Mouse (Mus musculus): ENCODE measurements at regions not wholly inside any gene's neighbourhood (a gene's known extent, or its start where the extent isn't known, plus 50 kb on each side); places are given as distances from the start of the nearest gene placed in this dataset.

GRCm38 (mm10) chr11:64715182-64715581 lies 263.7 kb upstream of the Elac2 start:
- TF ChIP-seq POLR2A (IDR thresholded peaks at IDR 0.05; ENCODE audit: borderline replicate concordance, low read depth, low read length) = no peak
- TF ChIP-seq CTCF (IDR thresholded peaks at IDR 0.05; ENCODE audit: low read depth, low read length) = no peak
- Histone ChIP-seq H3K4me3 (ENCODE audit: insufficient read depth, low read length) (no peak overlapping the region), H3K27ac (ENCODE audit: insufficient read depth, low read depth, low read length) (no peak overlapping the region), H3K4me1 (ENCODE audit: control insufficient read depth, insufficient read depth, low read length) (no peaks in the 10 kb centered on the region)

- Histone ChIP-seq H3K27ac (ENCODE audit: insufficient read depth, low read depth, low read length) (no peak overlapping the region), H3K4me3 (ENCODE audit: insufficient read depth, low read length) (no peak overlapping the region), H3K4me1 (ENCODE audit: control insufficient read depth, insufficient read depth, low read length) (no peaks in the 10 kb centered on the region)
- no peak for TF ChIP-seq POLR2A (IDR thresholded peaks at IDR 0.05; ENCODE audit: borderline replicate concordance, low read depth, low read length)
- TF ChIP-seq CTCF (IDR thresholded peaks at IDR 0.05; ENCODE audit: low read depth, low read length) = peak; percentile 96
Observed at GRCm38 (mm10) chr11:64718316-64719085, 260.3 kb upstream of the Elac2 start.

- Histone ChIP-seq H3K27ac (ENCODE audit: insufficient read depth, low read depth, low read length) (no peak overlapping the region), H3K4me3 (ENCODE audit: insufficient read depth, low read length) (no peak overlapping the region), H3K4me1 (ENCODE audit: control insufficient read depth, insufficient read depth, low read length) (no peaks in the 10 kb centered on the region)
- TF ChIP-seq CTCF (IDR thresholded peaks at IDR 0.05; ENCODE audit: low read depth, low read length) (no peak), POLR2A (IDR thresholded peaks at IDR 0.05; ENCODE audit: borderline replicate concordance, low read depth, low read length) (no peak)
Observed at GRCm38 (mm10) chr11:64726249-64726648, 252.6 kb upstream of the Elac2 start.

- no peak overlapping the region for H3K27ac ChIP-seq (ENCODE audit: insufficient read depth, low read depth, low read length)
- no peaks in the 10 kb centered on the region for H3K4me1 ChIP-seq (ENCODE audit: control insufficient read depth, insufficient read depth, low read length)
- TF ChIP-seq POLR2A (IDR thresholded peaks at IDR 0.05; ENCODE audit: borderline replicate concordance, low read depth, low read length) = no peak
- TF ChIP-seq CTCF (IDR thresholded peaks at IDR 0.05; ENCODE audit: low read depth, low read length) = no peak
- no peak overlapping the region for H3K4me3 ChIP-seq (ENCODE audit: insufficient read depth, low read length)
Observed at GRCm38 (mm10) chr11:64727841-64728421, 250.9 kb upstream of the Elac2 start.

- H3K4me1 ChIP-seq (ENCODE audit: control insufficient read depth, insufficient read depth, low read length) = no peaks in the 10 kb centered on the region
- H3K4me3 ChIP-seq (ENCODE audit: insufficient read depth, low read length) = no peak overlapping the region
- TF ChIP-seq CTCF (IDR thresholded peaks at IDR 0.05; ENCODE audit: low read depth, low read length) (no peak), POLR2A (IDR thresholded peaks at IDR 0.05; ENCODE audit: borderline replicate concordance, low read depth, low read length) (no peak)
- no peak overlapping the region for H3K27ac ChIP-seq (ENCODE audit: insufficient read depth, low read depth, low read length)
Observed at GRCm38 (mm10) chr11:64738948-64739347, 239.9 kb upstream of the Elac2 start.

GRCm38 (mm10) chr11:64743753-64744152 lies 235.1 kb upstream of the Elac2 start:
- Histone ChIP-seq H3K4me1 (ENCODE audit: control insufficient read depth, insufficient read depth, low read length) (no peaks in the 10 kb centered on the region), H3K4me3 (ENCODE audit: insufficient read depth, low read length) (no peak overlapping the region), H3K27ac (ENCODE audit: insufficient read depth, low read depth, low read length) (no peak overlapping the region)
- TF ChIP-seq CTCF (IDR thresholded peaks at IDR 0.05; ENCODE audit: low read depth, low read length) (no peak), POLR2A (IDR thresholded peaks at IDR 0.05; ENCODE audit: borderline replicate concordance, low read depth, low read length) (no peak)

GRCm38 (mm10) chr11:64746146-64746545 lies 232.7 kb upstream of the Elac2 start:
- TF ChIP-seq POLR2A (IDR thresholded peaks at IDR 0.05; ENCODE audit: borderline replicate concordance, low read depth, low read length) (no peak), CTCF (IDR thresholded peaks at IDR 0.05; ENCODE audit: low read depth, low read length) (no peak)
- no peak overlapping the region for H3K27ac ChIP-seq (ENCODE audit: insufficient read depth, low read depth, low read length)
- no peaks in the 10 kb centered on the region for H3K4me1 ChIP-seq (ENCODE audit: control insufficient read depth, insufficient read depth, low read length)
- H3K4me3 ChIP-seq (ENCODE audit: insufficient read depth, low read length) = no peak overlapping the region

GRCm38 (mm10) chr11:64749976-64750375 lies 228.9 kb upstream of the Elac2 start:
- H3K4me3 ChIP-seq (ENCODE audit: insufficient read depth, low read length) = no peak overlapping the region
- TF ChIP-seq CTCF (IDR thresholded peaks at IDR 0.05; ENCODE audit: low read depth, low read length) (no peak), POLR2A (IDR thresholded peaks at IDR 0.05; ENCODE audit: borderline replicate concordance, low read depth, low read length) (no peak)
- H3K4me1 ChIP-seq (ENCODE audit: control insufficient read depth, insufficient read depth, low read length) = no peaks in the 10 kb centered on the region
- H3K27ac ChIP-seq (ENCODE audit: insufficient read depth, low read depth, low read length) = no peak overlapping the region

GRCm38 (mm10) chr11:64752299-64752698 lies 226.5 kb upstream of the Elac2 start:
- Histone ChIP-seq H3K4me1 (ENCODE audit: control insufficient read depth, insufficient read depth, low read length) (no peaks in the 10 kb centered on the region), H3K4me3 (ENCODE audit: insufficient read depth, low read length) (no peak overlapping the region), H3K27ac (ENCODE audit: insufficient read depth, low read depth, low read length) (no peak overlapping the region)
- TF ChIP-seq CTCF (IDR thresholded peaks at IDR 0.05; ENCODE audit: low read depth, low read length) (no peak), POLR2A (IDR thresholded peaks at IDR 0.05; ENCODE audit: borderline replicate concordance, low read depth, low read length) (no peak)

GRCm38 (mm10) chr11:64752816-64753215 lies 226.0 kb upstream of the Elac2 start:
- TF ChIP-seq CTCF (IDR thresholded peaks at IDR 0.05; ENCODE audit: low read depth, low read length) = no peak
- TF ChIP-seq POLR2A (IDR thresholded peaks at IDR 0.05; ENCODE audit: borderline replicate concordance, low read depth, low read length) = no peak
- Histone ChIP-seq H3K4me3 (ENCODE audit: insufficient read depth, low read length) (no peak overlapping the region), H3K4me1 (ENCODE audit: control insufficient read depth, insufficient read depth, low read length) (no peaks in the 10 kb centered on the region), H3K27ac (ENCODE audit: insufficient read depth, low read depth, low read length) (no peak overlapping the region)

Data from bone marrow macrophage, adult 2 months (primary cell).